ENCODE assay signal across 22 mouse cellular contexts in the genomic region with DNA sequence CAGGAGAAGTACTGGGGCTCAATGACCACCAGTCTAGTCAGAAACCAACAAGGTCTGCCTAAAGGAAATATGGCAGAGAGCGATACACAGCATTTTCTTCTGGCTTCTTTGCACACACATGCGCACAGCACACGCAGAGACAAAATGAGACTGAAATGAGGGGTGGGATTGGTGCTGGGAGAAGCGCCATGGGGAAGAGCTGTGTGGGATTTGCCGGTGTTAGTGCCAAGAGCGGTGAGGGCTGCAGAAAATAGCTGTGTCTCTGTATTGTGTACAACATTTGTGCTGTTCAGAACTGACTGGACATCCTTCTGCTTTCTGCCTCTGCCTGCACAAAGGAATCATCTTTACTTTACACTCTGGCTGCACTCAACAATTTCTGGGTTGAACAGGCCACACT. TPM values are rescaled to one million over a fixed set of nuclear protein-coding genes. Genes with fewer than 3 reads are reported as not detected.
DNase-seq lines count a peak whose midpoint lies in the region; ATAC-seq and TF ChIP-seq lines count a peak whose summit lies in the region.
"Had no signal": no experiment of that assay in that cellular context is flagged by ENCODE, and none has a peak within 500 bp of the region (broad histone marks: within the 10 kb centered on the region; RNA-seq: fewer than 3 reads in every experiment).

No protein-coding gene starts in this region.

- H3K9me3 ChIP-seq in forebrain, embryonic 13.5 days (replicated peaks), result no peaks in the 10 kb centered on the region
- H3K9me3 ChIP-seq in forebrain, embryonic 11.5 days (ENCODE audit: control insufficient read depth, low read length), result no peaks in the 10 kb centered on the region
- H3K9me3 ChIP-seq in neural tube, embryonic 15.5 days (replicated peaks), result no peaks in the 10 kb centered on the region
- H3K9me3 ChIP-seq: heart, embryonic 10.5 days; liver, embryonic 13.5 days had no signal

- no peak for TF ChIP-seq CTCF in layer of hippocampus, adult 2 months (conservative IDR thresholded peaks at IDR 0.05)

- WGBS in forebrain, embryonic 13.5 days, result 80% methylated on average over 6 of the region's 6 CpGs
- WGBS in forebrain, embryonic 11.5 days, result 90% methylated on average over 6 of the region's 6 CpGs
- 81% methylated on average over 6 of the region's 6 CpGs for WGBS in neural tube, embryonic 15.5 days

- peaks cover 36% of the 10 kb centered on the region for H3K4me1 ChIP-seq in forebrain, embryonic 13.5 days
- H3K4me1 ChIP-seq in forebrain, embryonic 11.5 days (replicated peaks; ENCODE audit: control insufficient read depth, insufficient read depth, low read length), result 0 out of 2 replicates have a peak, but pooled peaks cover 6% of the 10 kb centered on the region
- H3K4me1 ChIP-seq in neural tube, embryonic 15.5 days, result peaks cover 51% of the 10 kb centered on the region
- H3K4me1 ChIP-seq: liver, embryonic 13.5 days had no signal

- H3K36me3 ChIP-seq in forebrain, embryonic 13.5 days (ENCODE audit: poor library complexity, severe bottlenecking), result no peaks in the 10 kb centered on the region
- H3K36me3 ChIP-seq in forebrain, embryonic 11.5 days (ENCODE audit: control insufficient read depth, insufficient read depth, low read length), result no peaks in the 10 kb centered on the region
- H3K36me3 ChIP-seq in neural tube, embryonic 15.5 days, result no peaks in the 10 kb centered on the region
- H3K36me3 ChIP-seq: heart, embryonic 10.5 days; liver, embryonic 13.5 days had no signal

- H3K27me3 ChIP-seq in forebrain, embryonic 13.5 days, result peaks cover 39% of the 10 kb centered on the region
- peaks cover 20% of the 10 kb centered on the region for H3K27me3 ChIP-seq in forebrain, embryonic 11.5 days (ENCODE audit: control insufficient read depth, insufficient read depth, low read length)
- peaks cover 20% of the 10 kb centered on the region for H3K27me3 ChIP-seq in neural tube, embryonic 15.5 days (replicated peaks)

- H3K4me3 ChIP-seq in forebrain, embryonic 13.5 days, result no peak overlapping the region
- H3K4me3 ChIP-seq in forebrain, embryonic 11.5 days (ENCODE audit: low read depth, low read length), result no peak overlapping the region
- no peak overlapping the region for H3K4me3 ChIP-seq in layer of hippocampus, adult 2 months
- no peak overlapping the region for H3K4me3 ChIP-seq in neural tube, embryonic 15.5 days (replicated peaks)
- H3K4me3 ChIP-seq: heart, embryonic 10.5 days; liver, embryonic 13.5 days had no signal

- DNase-seq in forebrain, embryonic 11.5 days (ENCODE audit: low spot score), result no peak
- no peak for DNase-seq in layer of hippocampus, adult 2 months (ENCODE audit: low spot score in 2 of 2)
- DNase-seq in layer of hippocampus, adult 8-10 months (ENCODE audit: low spot score in 2 of 2), result no peak
- peak; percentile 62 to 64 for DNase-seq in right cerebral cortex, postnatal 10 days (ENCODE audit: low spot score in 2 of 2)
- DNase-seq in right cerebral cortex, adult 18-20 months, result no peak
- no peak for DNase-seq in spleen, postnatal 10 days (ENCODE audit: low spot score in 2 of 2)
- DNase-seq: adrenal gland, postnatal 36 days; cerebellum, adult 11 months; gastrocnemius, postnatal 10 days; kidney, adult 9 months; kidney, postnatal 14 days; liver, embryonic 13.5 days; lung, adult 2 months; lung, postnatal 14 days; midbrain, embryonic 14.5 days; thymus, adult 2 months had no signal

- 0 out of 2 replicates have a peak overlapping the region, but pooled peaks have one; percentile 26 for H3K9ac ChIP-seq in forebrain, embryonic 13.5 days
- no peak overlapping the region for H3K9ac ChIP-seq in forebrain, embryonic 11.5 days (ENCODE audit: low read length)
- H3K9ac ChIP-seq in neural tube, embryonic 15.5 days (replicated peaks), result no peak overlapping the region
- H3K9ac ChIP-seq: liver, embryonic 13.5 days had no signal

- ATAC-seq in forebrain, embryonic 13.5 days, result no peak
- ATAC-seq in forebrain, embryonic 11.5 days (replicated peaks; ENCODE audit: low FRiP score), result no peak
- no peak for ATAC-seq in neural tube, embryonic 15.5 days (ENCODE audit: low FRiP score)
- ATAC-seq: CD4-positive, CD25-positive, alpha-beta regulatory T cell, adult 4 months; intestine, embryonic 16.5 days had no signal

- H3K27ac ChIP-seq in forebrain, embryonic 13.5 days, result peak overlapping the region; percentile 32
- no peak overlapping the region for H3K27ac ChIP-seq in forebrain, embryonic 11.5 days (ENCODE audit: low read depth, low read length)
- peak overlapping the region; percentile 94 for H3K27ac ChIP-seq in layer of hippocampus, adult 2 months
- H3K27ac ChIP-seq in neural tube, embryonic 15.5 days (replicated peaks), result peak overlapping the region; percentile 83
- H3K27ac ChIP-seq: heart, embryonic 10.5 days; liver, embryonic 13.5 days; stomach, postnatal 0 days had no signal

- no peak overlapping the region for H3K4me2 ChIP-seq in forebrain, embryonic 13.5 days
- no peak overlapping the region for H3K4me2 ChIP-seq in forebrain, embryonic 11.5 days (ENCODE audit: low read depth, low read length, severe bottlenecking)
- no peak overlapping the region for H3K4me2 ChIP-seq in neural tube, embryonic 15.5 days
- H3K4me2 ChIP-seq: liver, embryonic 13.5 days had no signal

RNA-seq across cellular contexts. Expression of a gene that starts 10.4 kb away (rescaled TPM):
- polyA plus RNA-seq in forebrain, embryonic 13.5 days (2015; fragmentation: Nextera tagmentation; extraction: Ambion mirVana), result 45.0 and 48.7 TPM in 2 replicates
- polyA plus RNA-seq in forebrain, embryonic 11.5 days (2014; fragmentation: Nextera tagmentation; extraction: Ambion mirVana), result 30.4 and 31.1 TPM in 2 replicates
- total RNA-seq in layer of hippocampus, adult 2 months (2021), result 10 to 100 TPM; 95.4 to 96.9 TPM
- 10 to 100 TPM; 87.2 to 96.6 (median 91.0) TPM for total RNA-seq in layer of hippocampus, adult 8-10 months (2022)
- polyA plus RNA-seq in neural tube, embryonic 15.5 days (2015; fragmentation: Nextera tagmentation; extraction: Ambion mirVana), result 28.3 and 41.6 TPM in 2 replicates

Comparison
In these comparisons a context has a peak if more than half of its experiments do, and no peak if none do; other contexts are left out.
1. DNase-seq: peak in right cerebral cortex, postnatal 10 days (2 of 2); none in forebrain, embryonic 11.5 days (single experiment), layer of hippocampus, adult 2 months (0 of 2), layer of hippocampus, adult 8-10 months (0 of 2), right cerebral cortex, adult 18-20 months (single experiment) and spleen, postnatal 10 days (0 of 2).